Mouse (Mus musculus) embryo, embryonic 9.5 days (tissue): ENCODE measurements around the gene Foxg1.
A peak's percentile ranks its signal among the peaks of the same experiment; 100 is the strongest.

Experiments used
- DNase-seq: peaks from one replicate; pipeline ENCODE4 v3.0.0-alpha.2; 2017; ENCODE audit errors: extremely low spot score

Gene Foxg1

DNA sequence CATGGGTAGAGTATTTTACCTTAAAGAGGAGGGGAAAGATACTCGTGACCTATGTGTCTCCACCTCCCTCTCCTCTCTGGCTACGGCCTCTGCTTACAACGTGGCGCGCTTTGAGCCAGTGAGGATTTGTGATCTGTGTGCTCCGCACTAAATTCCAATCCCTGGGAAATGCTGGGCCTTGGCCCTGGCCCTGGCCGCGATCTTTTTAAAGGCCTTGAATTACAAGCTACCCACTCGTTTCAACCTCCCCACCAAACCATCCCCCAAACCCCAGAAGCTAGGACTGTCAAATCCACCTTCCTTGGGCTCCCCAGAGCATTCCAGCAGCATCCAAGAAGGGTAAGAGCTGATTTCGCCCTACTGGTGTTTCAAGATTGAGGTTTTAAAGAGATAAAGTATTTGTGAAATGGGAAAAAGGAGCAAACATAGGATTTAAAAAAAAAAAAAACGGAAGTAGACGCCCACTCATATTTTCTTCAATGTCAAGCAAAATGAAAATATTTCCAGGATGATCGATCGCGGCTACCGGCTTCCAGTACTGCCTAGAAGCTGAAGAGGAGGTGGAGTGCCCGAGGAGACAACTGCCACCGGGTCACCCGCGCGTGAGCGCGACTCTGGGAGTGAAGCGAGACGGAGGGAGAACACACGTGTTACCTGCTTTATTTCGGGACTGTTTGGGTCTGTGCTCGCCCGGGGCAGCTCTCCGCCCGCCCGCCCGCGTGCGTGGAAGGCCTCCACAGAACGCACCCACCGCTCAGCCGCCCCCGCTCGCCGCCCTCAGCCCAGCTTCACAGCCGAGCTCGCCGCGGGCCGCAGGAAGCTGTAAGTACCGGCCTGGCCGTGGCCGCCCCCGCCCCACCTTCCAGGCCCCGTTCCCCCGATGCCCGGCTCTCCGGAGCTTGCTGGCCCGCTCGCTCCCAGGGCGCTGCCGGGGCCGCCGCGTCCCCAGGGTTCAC, at the start of gene Foxg1:
Gene Foxg1, plus strand, starts transcription at position 96 of the 956 bp plus-strand sequence.
- peak; percentile 46 for DNase-seq

- no peak for DNase-seq
Measured at GRCm38 (mm10) chr12:49349697-49350096, 32.8 kb upstream of the Foxg1 start.

DNA sequence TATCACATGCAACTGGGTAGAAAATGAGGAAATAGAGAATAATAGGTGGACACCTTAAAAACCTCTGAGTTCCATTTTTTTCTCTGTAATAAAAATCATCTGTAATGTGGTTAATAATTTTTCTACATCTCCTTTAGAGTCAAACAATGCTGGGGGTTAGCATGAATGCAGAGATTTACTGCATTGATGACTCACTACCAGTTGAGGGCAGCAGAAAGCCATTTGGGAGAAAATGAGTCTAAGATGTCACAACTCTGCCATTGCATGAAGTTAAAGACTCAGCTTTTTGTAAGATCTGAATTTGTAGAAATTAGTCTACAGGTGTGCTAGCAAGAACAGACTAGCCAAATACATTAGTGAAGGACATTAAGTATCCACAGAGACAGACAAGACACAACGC, 13.5 kb upstream of the Foxg1 start:
- no peak for DNase-seq

DNA sequence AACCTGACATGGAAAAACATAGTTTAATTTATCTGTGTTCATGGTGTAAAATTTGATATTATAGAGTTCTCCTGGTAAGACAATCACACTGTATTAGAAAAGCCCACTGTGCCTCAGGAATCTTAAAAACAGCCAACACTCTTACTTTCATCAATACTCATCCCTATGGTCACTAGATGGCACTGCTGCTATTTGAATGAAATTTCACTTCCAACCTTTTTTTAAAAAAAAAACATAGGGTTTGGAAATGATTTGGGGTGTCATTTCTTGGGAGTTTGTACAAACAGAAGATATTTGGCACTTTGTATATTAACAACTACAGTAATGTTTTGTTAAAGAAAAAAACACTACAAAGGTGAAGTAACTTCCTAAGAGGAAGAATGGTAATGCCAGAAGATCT, 10.3 kb upstream of the Foxg1 start:
- DNase-seq = peak; percentile 32

DNA sequence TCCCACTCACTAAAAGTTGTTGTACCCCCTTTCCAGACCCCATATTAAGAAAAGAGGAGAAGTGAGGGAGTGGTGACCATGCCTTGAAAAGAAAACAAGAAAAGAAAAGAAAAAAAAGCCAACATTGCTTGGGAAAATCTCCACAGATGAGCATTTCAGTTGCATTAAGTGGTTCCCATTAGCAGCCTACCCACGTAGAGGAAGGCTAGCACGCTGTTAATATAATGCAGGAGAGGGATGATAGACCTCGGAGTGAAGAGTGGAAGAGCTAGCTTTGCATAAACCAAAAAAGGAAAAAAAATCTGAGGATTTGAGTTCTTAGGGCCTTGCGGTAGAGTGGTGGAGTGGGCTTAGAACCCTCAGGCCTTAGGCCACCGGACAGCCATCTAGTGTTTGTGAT, 9.3 kb upstream of the Foxg1 start:
- DNase-seq = no peak

DNA sequence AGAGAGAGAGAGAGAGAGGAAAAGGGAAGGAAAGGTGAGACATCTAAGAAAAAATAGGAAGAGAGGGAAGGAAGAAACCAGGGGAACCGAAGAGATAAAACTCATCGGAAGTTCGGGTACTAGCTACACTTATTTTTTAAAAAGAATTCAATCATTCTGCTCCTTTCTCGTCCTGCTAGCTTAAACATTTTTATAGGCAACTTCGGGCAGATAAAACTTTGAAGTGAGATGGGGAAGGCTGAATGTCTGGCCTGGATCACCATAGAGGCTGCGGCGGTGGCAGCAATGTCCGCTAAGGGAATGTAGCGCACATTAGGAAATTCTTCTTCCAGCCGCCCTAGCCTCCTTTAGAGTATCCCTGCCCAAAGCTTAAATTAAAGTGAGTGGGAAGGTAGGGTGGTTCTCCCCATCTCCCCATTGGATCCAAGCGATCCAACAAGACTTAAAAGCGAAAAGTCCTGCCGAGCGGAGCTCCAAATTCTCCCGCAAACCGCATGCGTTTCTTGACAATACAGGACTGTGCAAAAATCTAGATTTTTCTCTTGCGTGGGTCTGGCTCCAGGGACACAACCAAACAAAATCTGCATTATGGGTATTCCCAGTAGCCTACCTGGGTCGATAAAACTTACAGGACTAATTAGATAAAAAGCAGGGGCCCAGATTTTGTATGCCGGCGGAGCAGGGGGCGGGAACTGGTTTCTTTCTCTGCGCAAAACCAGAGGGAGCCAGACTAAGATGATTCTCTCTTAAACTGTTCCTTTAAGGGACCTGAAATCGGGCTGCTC, 8.4 kb upstream of the Foxg1 start:
- peak; percentile 48 for DNase-seq

- peak; percentile 72 for DNase-seq
Measured at GRCm38 (mm10) chr12:49374606-49374995, 7.9 kb upstream of the Foxg1 start.

- peak; percentile 25 for DNase-seq
Measured at GRCm38 (mm10) chr12:49375427-49376317, 6.8 kb upstream of the Foxg1 start.

GRCm38 (mm10) chr12:49376318-49376992, 6.0 kb upstream of the Foxg1 start:
- DNase-seq = no peak

DNA sequence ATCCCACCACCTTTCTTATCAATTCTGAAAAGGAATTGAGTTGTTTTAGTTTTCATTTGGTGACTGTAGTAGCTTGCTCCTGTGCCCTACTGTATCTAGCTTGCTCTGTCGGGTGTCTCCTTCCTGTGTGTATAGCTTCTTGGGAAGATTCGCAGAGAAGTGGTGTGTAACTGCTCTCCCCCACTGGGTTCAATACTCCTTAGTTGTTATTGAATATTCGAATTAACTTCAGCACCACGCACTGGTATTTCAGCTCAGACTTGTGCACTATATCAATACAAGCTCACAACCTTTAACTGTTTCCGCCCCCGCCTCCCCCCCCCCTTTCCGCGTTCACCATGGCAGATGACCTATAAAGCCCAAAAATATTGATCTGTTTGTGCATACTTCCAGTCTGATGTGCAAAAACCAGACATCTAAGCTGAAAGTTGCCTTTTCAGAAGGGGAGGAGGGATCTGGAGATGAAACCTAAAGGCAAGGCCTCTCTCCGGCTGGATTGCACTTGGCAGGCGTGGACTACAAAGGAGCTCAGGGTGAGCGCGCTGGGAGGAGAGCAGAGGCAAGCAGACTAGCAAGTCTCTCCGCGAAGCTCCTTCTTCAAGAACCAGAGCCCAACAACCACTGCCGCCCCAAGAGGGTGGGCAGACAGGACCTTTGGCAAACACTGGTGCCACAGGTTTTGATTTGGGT, 5.0 kb upstream of the Foxg1 start:
- peak; percentile 61 for DNase-seq

- peak; percentile 13 for DNase-seq
Measured at GRCm38 (mm10) chr12:49378920-49379319, 3.5 kb upstream of the Foxg1 start.

- no peak for DNase-seq
Measured at GRCm38 (mm10) chr12:49379446-49379845, 3.0 kb upstream of the Foxg1 start.

DNA sequence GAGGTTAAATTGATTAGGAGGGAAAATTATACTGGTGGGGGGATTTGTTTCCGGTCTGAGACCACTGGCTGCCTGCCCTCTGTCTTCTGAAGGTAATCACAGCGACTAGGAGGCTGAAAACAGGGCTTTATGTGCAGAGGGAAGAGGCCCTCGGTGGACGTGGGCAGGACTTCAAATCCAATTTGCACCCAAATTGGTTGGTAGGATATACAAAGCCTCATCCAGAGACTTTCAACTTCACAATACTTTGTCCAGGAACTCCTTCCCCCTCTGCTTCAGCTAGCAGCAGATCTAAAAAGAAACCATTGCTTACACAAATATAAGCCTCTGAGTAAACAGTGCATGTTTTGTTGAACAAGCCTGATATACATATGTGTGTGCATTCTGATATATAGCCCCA, 2.0 kb upstream of the Foxg1 start:
- no peak for DNase-seq

GRCm38 (mm10) chr12:49381031-49381525, 1.4 kb upstream of the Foxg1 start:
- no peak for DNase-seq

DNA sequence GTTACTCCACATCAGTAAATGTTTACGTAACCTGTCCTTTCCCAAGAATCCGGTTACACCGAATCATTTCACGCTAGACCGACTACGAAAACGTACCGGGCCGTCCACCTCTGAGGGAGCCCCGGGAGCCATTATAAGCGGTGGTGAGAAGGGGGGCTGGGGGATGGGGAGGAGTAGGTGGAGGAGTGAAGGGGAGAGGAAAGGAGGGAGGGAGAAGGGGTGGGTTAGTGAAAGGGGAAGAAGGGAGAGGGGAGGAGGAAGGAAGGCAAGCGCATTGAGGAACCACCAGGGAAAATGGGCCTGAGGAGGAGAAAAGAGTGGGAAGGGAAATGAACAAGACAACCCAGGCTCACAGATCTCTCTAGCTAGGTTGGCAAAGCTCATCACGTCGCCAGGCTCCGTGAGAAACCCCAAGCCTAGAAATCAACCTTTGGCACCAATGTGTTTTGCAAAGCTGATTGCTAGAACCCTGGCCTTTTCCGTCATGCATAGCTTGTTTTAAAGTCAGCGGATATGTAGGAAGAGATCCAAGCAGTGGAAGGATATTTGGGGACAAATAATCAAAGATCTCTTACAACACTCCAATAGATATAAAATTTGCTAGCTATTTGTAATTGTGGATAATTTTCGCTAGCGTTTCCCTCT, 617 bp upstream of the Foxg1 start:
- DNase-seq = peak; percentile 54

GRCm38 (mm10) chr12:49383521-49384133, 1.2 kb downstream of the Foxg1 start:
- peak; percentile 83 for DNase-seq

DNA sequence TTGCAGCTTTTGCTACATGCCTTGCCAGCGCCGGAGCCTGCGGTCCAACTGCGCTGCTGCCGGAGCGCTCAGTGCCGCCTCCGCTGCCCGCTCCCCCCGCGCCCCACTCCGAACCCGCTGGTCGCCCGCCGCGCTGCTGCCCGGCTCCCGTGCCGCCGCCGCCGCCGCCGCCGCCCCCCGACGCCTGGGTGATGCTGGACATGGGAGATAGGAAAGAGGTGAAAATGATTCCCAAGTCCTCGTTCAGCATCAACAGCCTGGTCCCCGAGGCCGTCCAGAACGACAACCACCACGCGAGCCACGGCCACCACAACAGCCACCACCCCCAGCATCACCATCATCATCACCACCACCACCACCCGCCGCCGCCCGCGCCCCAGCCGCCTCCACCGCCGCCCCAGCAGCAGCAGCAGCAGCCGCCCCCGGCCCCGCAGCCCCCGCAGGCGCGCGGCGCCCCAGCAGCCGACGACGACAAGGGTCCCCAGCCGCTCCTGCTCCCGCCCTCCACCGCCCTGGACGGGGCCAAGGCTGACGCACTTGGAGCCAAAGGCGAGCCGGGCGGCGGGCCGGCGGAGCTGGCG, 1.9 kb downstream of the Foxg1 start:
- peak; percentile 42 for DNase-seq

- DNase-seq = peak; percentile 62
Measured at GRCm38 (mm10) chr12:49384876-49385630, 2.6 kb downstream of the Foxg1 start, which contains the start of gene Gm43517. TSS of gene Gm43517 (plus strand) at chr12:49385174.
